Mouse (Mus musculus): Measurements from ENCODE around the gene Neo1.
"Not testable (repeated sequence)": the region's sequence is repeated elsewhere in the genome, so short reads cannot be mapped to it uniquely, and the experiment has no call there.

Neo1 gene

DNA sequence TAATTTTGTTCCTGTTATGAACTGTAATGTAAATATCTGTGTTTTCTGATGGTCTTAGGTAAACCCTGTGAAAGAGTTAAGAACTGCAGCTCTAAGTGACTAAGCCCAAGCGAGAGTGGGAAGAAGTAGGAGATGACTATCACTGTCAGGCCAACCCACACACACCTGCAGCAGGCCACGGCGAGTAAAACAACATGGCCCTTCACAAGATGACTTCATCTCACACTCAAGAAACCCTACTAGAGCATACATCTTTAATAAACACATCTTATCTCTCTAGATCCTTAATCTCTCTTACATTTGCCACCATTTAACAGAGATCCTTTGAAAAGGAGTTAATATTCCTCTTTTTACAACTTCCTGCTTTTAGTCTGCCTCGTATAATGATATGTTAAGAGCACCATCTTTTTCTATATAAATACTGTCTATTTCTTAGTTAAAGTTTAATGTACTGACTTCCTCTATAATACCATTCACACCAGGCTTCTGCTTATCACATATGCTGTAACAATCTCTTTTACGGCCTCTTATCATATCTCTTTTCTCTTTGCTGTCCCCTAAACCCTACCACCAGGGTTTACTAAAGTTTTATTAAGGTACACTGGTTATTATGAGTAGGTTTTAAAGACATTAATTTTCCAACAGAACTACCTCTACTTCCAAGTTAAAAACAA lies 46.8 kb downstream of the Neo1 start:
- DNase-seq (ENCODE audit: low spot score): no peak

DNA sequence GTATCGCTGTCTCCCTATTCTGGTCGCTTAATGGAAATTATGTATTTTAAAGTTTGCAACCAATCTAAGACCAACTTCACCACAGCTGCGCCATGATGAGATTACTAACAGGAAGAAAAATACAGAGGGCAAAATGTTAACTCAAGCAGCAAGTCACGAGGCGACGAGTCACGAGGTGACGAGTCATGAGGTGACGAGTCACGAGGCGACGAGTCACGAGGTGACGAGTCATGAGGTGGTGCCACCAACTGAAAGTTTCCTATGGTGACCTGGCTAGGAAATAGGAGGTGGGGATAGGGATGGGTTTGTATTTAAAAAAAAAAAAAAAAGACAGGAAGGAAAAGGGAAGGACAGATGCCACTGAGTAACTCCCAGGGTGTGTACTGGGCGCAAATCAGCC lies 57.2 kb downstream of the Neo1 start:
- DNase-seq (ENCODE audit: low spot score): no peak

DNA sequence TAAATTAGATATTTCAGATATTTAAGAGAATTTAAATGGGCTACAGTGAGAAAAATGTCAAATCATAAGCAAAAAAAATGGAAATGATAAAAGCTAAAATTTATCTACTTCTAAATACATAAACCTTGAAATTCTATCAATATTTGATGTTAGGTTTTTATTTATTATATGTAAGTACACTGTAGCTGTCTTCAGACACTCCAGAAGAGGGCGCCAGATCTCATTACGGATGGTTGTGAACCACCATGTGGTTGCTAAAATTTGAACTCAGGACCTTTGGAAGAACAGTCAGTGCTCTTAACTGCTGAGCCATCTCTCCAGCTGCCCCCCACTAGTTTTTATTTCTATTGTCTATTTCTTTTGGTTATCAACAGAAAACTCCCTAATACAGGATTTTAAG lies 65.1 kb downstream of the Neo1 start:
- not testable (repeated sequence) for DNase-seq (ENCODE audit: low spot score)

DNA sequence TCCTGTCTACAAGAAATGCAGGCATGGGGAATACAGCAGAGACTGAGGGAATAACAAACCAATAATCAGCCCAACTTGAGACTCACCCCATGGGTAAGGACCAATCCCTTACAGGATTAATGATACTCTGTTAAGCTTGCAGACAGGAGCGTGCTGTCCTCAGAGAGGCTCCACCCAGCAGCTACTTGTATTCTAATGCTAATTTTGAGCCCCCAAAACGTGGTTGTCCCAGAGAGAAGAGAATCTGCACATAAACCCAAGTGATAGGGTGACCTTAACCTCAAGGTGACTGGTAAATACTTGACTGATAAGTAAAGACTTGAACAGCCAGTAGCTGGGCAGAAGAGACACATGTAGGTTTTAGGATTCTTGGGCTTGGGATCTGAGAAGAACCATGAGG lies 68.9 kb downstream of the Neo1 start:
- DNase-seq (ENCODE audit: low spot score): no peak

DNA sequence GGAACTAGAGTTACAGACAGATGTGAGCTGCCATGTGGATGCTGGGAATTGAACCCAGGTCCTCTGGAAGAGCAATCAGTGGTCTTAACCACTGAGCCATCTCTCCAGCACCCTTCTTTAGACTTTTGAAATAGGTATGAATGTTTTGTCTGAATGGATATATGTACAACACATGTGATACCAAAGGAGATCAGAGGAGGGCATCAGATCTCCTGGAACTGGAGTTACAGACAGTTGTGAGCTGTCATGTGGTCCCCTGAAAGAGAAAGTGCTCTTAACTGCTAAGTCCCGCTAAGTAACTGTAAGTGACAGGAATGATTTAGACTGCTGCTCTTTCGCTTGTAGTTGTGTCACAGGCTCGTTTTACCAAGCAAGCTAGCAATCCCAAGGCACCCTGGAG lies 80.7 kb downstream of the Neo1 start:
- no peak for DNase-seq (ENCODE audit: low spot score)

DNA sequence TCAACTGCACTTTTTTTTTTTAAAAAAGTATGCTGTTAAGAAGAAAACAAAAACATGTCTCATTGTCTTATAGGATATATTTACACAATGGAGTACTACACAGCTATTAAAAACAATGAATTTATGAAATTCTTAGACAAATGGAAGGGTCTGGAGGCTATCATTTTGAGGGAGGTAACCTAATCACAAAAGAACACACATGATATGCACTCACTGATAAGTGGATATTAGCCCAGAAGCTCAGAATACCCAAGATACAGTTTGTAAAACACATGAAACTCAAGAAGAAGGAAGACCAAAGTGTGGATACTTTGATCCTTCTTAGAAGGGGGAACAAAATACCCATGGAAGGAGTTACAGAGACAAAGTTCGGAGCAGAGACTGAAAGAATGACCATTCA lies 90.3 kb downstream of the Neo1 start:
- DNase-seq (ENCODE audit: low spot score): not testable (repeated sequence)

DNA sequence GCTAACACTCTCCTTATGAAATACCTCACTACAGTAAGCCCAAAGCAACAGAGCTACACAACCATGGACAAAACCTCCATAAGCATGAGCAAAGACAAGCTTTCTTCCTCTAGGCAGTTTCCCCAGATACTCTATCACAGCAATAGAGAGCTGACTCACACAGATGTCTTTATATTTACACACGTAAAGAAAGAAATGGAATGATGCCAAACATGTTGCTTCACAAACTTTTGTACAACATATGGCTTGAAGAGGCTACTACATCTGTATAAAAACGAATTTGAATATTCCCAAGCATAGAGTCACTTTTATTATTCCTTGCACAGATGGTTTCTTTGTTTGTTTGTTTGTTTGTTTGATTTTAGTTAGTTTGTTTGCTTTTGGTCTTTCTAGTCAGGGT lies 101.5 kb downstream of the Neo1 start:
- DNase-seq (ENCODE audit: low spot score): no peak

DNA sequence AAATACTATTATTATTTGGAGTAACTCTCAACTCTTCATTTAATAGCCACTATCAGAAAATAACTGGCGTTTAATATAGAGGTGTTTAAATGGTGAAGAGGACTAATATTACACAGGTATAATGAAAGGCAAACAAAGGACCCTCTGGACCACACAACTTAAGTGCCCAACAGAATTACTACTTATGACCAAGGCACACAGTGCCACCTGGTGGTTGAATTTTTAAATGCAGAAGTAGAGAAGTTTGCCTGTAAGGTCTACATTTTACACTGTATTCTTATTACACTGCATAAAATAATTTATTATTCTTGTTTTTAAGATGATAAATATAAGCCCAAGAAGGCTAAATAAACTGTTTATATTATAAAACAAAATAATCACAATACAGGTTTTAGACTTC lies 108.1 kb downstream of the Neo1 start:
- no peak for DNase-seq (ENCODE audit: low spot score)

DNA sequence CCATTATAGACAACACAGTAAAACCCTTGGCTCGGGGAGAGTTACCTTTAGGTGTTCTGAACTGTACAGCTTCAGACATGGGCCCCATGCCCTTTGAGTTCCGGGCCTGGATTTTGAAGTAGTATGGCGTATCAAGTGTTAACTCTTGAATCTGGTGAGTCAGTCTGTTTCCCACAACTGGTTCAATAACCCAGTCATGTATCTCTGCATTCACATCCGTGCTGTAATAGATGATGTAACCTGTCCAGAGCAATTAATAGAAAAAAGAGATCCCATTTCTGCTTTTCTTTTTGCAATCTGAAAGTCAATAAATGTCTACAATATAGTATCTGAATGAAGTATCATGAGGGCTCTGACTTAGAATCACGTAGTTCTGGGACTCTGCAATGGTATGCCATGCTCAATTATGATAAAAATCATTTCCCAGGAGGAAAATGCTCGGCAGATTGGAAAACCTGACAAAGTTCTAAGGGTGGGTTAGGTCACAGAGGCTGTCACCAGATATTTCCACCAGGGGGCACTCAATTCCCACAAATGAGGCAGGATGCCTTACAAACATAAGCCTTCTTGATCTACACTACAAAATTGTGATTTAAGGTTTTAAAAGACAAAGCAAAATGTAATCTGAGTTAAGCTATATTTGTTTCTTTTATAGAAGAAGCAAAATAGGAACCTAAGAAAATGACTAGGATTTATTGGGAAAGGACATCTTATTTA lies 133.2 kb downstream of the Neo1 start:
- no peak for DNase-seq (ENCODE audit: low spot score)

DNA sequence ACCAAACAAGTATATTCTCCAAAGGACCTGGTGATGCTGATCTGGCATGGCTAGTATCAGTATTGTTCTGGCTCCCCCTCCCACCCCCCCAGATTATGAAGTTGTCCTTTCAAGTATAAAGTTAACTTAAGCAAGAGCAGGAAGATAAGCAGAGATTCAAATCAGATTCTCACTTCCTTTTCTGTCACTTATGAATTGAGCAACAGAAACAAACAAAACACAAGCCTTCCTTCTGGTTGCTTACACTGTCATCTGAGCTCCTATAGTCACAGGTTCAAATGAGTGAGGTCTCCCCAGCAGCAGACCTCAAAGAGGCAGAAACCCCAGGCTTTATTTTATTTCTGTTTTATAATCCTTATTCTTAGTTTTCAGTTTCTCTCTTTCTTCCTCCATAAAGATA lies 136.6 kb downstream of the Neo1 start:
- DNase-seq (ENCODE audit: low spot score): no peak

DNA sequence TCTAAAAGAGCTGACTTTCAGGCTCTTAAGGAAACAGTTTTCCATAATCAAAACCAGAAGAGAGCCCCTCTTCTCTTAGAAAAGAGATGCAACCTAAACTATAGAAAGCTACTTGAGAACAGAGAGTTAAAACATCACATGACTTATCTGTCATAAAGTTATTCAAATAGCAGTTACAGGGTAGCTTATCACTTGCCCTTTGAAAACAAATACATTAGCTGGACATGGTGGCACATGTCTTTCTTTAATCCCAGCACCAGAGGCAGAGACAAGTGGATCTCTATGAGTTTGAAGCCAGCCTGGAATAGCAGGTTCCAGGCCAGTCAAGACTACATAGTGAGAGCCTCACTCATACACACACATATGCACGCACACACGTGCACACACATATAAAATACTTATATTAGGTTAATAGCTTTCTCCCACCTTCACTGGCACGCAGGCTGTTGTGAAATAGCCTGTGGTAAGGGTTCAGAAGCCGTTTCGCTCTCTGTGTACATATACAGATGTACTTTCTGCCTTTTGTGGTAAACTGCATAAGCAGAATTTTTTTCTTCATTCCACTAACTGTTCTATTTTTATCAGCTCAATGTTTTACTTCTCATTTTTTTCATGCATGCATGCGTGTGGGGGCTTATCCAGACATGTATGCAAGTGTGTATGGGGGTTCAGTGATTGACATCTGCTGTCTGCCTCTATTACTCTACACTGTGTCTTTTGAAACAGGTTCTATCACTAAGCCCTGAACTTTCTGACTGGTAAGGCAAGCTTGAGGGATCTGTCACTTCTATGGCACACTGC lies 144.2 kb downstream of the Neo1 start:
- DNase-seq (ENCODE audit: low spot score): no peak

DNA sequence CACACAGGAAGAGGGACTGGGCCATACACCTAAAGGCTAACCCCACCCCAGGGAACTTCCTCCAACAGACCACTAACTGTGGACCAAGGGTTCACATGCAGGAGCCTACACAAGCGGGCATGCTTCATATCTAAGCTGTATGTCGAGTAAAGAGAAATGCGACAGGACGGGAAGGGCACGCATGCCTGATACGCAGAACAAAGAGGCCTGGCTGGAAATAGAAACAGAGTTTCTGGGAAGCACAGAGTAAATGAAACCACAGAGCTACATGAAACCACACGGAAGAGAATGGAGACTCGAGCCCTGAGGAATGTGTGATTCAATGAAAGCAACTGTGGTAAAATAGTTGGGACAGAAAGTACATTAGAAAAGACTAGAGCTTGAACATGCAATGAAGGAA lies 145.3 kb downstream of the Neo1 start:
- no peak for DNase-seq (ENCODE audit: low spot score)

DNA sequence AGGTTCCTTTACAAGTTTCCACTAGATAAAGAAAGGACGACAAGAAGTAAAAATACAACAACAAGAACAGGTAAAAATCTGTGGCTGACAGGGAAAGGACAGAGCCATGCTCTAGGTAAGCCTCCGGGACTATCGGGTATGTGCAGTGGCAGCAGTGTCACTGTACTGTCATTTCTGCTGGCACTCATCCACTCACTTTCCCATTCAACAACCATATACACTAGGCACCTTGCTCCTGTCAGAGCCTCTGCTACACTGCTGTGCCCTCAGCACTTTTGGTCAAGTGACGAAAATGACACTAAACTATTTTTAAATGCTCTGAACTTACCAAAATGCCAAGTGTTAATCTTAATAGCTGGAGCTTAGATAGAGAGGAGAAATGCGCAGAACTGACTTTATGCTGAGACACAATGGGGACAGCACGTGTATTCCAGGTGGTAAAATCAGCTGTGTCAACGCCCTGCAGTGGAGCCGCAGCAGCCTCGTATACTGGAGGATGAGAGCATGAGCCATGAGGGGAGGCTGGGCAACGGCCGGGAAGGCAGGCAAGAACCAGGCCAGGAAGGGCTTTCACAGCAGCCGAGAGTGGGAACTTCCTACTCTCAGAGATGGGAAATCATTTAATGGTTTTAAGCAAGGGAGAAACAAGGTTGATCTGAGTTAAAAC lies 146.3 kb downstream of the Neo1 start:
- DNase-seq (ENCODE audit: low spot score): no peak

DNA sequence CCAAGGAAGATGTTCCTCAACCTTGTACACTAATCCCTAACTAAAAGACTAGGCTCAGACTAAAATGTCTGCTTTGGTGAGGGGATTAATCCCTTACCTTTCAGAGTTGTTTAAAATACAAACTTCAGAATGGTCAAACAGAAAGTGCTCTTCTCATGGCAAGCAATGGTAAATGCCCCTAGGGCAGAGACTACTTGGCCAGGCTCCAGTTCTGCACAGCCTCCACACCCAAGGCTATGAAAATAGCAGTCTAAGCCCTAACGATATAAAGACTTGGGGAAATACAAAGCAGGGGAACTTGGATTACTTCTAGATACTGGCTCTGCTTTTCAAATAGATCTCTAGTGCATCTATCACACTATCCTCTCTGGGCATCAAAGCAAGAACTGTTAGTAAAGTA lies 153.6 kb downstream of the Neo1 start:
- no peak for DNase-seq (ENCODE audit: low spot score)

DNA sequence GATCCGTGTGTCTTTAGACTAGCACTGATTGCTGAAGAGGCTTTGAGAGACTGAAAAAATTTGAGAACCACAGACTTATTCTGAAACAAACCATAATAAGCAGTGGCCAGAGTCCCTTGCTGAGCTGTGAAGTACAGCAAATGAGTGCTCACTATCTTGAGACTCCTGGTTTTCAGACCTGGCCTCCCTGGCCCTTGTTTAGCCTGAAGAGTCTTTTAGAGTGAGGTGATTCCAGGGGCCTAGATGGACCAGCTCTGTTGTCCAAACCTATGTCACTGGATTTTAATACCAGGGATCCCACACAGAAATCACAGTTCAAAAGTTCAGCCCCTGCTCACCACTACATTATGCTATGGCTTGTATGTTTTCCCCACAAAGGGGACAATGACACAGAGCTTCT lies 156.4 kb downstream of the Neo1 start:
- DNase-seq (ENCODE audit: low spot score): no peak

DNA sequence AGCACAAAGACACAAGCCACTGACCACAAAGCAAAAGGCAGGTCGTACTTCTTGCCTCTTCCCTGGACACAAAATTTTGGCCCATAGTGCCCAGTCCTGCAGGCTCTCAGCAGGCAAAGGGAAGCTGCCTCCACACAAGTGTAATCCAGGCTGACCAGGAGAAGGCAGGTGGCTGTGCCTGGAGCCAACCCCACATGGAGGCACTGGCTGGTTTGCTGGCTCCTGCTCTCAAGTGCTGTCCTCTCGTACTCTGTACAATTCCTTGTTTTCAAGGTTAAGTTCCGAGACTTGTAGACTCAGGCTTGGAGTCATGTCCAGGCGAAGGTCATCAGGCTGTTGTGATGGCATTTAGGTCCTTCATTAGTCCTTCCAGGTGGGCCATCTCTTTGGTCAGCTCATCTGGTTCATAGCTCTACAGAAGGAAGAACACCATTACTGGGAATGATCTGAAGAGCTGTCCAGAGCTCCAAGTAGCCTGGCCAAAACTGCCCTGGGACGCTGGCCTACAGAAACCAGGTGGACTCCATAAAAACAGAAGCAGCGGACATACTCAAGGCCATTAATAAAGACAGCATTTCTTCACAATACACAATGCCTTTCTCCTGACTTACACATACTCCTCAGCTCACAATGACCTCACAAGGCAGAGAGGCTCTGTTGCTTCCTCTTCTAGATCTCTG lies 159.2 kb downstream of the Neo1 start:
- no peak for DNase-seq (ENCODE audit: low spot score)

DNA sequence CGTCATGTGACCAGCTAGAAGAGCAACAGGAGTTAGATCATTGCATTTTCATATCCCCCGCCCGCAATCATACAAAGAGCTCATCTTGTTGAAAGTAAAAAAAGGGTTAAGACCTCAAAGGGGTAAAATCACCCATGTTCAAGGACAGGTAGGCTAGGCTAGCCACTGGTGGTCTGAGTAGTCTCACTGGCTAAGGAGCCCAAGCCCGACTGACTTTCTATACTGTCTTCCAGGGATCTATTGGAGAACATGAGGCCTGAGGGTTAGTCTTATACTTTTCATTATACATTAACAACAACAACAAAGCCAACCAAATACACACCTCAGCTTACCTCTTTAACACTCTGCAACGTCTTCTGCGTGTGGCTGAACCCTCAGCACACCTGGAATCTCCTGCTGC lies 160.8 kb downstream of the Neo1 start:
- no peak for DNase-seq (ENCODE audit: low spot score)

DNA sequence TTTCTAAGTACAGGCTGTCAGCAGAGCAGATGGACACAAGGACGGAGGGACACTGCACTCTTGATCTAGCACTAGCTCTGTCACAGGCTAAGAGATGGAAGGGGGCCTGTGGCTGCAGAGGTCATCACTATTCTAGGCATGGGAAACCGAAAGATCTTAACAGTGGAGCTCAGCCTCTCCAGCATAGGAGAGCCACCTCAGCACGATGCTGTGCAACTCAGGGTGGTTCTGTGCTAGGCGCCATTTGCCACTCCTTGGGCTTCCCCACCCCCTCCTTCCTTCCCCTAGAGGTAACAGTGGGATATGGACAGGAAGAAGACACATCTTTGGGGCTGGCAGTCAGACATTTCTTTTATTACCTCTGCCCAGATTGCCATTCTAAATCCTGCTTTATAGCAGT lies 161.9 kb downstream of the Neo1 start:
- no peak for DNase-seq (ENCODE audit: low spot score)

DNA sequence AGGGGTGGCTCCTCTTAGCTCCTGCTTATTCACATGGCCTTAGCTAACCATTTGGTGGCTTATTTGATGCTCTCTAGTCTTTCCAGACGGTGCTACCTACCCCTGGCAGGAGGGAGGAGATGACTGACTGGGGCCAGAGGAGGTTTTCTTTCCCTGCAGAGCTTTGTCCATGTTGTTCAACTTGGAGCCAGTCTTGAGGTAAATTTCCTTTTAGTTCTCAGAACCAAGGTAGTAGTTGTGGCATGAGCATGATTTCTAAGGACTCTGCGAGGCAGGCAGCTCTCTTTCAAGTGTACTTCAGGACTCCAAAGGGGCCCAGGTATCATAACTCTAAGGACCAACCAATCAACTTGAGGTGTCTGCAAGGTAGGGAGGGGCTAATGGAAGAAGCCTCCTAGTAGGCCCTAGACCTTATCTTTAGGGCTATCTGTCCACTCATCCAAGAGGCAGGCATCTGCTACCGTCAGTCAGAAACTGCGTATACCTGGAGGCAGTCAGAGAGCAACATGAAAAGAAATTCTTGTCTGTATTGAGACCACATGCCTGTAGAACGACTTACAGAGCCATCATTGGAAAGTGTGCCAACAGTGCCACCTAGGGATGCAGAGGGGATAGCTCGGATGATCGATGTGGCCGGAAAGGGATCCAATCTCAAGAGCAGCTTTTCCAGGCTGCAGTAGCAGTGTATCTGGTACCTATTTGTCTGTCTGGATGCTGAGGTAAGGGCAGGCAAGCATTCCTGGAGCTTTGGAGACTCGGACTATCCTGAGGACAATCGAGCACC lies 162.5 kb downstream of the Neo1 start:
- no peak for DNase-seq (ENCODE audit: low spot score)

DNA sequence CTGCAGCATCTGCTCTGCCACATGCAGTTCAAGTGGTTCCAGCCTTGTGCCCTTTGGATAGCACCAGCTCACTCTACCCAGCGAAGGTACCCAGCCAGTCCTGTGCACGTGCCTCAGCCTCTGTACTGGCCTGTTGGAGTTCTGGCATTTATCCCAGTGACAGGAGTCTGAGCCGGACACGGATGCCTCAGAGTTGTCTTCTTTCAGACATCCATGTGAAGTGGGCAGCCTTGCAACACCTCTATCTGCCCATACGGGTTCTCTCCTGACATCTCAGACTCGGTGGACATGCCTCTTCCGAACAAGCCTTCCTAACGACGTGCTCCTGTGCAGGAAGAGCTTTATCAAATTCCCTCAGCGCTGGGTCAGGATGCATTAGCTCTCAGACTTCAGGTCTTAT lies 165.1 kb downstream of the Neo1 start:
- DNase-seq (ENCODE audit: low spot score): no peak

DNA sequence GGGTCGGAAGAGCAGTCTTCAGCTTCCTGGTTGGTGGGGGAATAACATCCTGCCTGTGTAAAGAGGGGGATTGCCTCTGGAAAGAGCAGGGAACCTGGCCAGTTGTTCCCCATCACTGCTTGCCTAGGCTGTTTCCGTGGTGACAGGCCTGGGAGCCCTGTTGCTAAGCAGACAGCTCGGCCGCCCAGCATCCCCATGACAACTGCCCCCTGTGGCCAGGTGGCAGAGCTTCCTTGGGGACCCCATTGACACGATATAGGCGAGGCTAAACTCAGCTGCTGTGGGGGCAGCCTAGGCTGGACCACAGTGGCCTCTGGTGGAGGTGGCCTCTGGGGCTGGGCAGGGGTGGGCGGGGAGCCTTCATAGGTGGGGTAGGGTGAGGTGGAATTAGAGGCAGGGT lies 172.4 kb downstream of the Neo1 start:
- no peak for DNase-seq (ENCODE audit: low spot score)

Data from ovary, adult 18-20 months (tissue).